Mouse (Mus musculus): Measurements from ENCODE around the gene Zfp867.

Zfp867 gene

GRCm38 (mm10) chr11:59460459-59460858, 11.8 kb downstream of the Zfp867 start:
- no peak for DNase-seq (ENCODE audit: low read depth in 1 of 2, low spot score in 2 of 2)

- no peak for DNase-seq (ENCODE audit: low read depth in 1 of 2, low spot score in 2 of 2)
Observed at GRCm38 (mm10) chr11:59458973-59459372, 13.3 kb downstream of the Zfp867 start.

GRCm38 (mm10) chr11:59456891-59457290, 15.4 kb downstream of the Zfp867 start:
- DNase-seq (ENCODE audit: low read depth in 1 of 2, low spot score in 2 of 2), result no peak

- DNase-seq (ENCODE audit: low read depth in 1 of 2, low spot score in 2 of 2), result no peak
Observed at GRCm38 (mm10) chr11:59456346-59456745, 15.9 kb downstream of the Zfp867 start.

GRCm38 (mm10) chr11:59451086-59451485, 21.2 kb downstream of the Zfp867 start, which contains the start of gene Snap47:
Snap47 (minus strand) TSS chr11:59451186.
- no peak for DNase-seq (ENCODE audit: low read depth in 1 of 2, low spot score in 2 of 2)

GRCm38 (mm10) chr11:59450230-59450771, 22.0 kb downstream of the Zfp867 start:
- DNase-seq (ENCODE audit: low read depth in 1 of 2, low spot score in 2 of 2), result no peak

GRCm38 (mm10) chr11:59449741-59450229, 22.5 kb downstream of the Zfp867 start, which contains the start of gene Jmjd4:
Jmjd4 (plus strand) TSS chr11:59450045.
- peak; percentile 14 to 66 for DNase-seq (ENCODE audit: low read depth in 1 of 2, low spot score in 2 of 2)

GRCm38 (mm10) chr11:59443102-59443501, 29.2 kb downstream of the Zfp867 start:
- DNase-seq (ENCODE audit: low read depth in 1 of 2, low spot score in 2 of 2), result no peak

- DNase-seq (ENCODE audit: low read depth in 1 of 2, low spot score in 2 of 2), result no peak
Observed at GRCm38 (mm10) chr11:59437954-59438353, 34.3 kb downstream of the Zfp867 start.

- DNase-seq (ENCODE audit: low read depth in 1 of 2, low spot score in 2 of 2), result no peak
Observed at GRCm38 (mm10) chr11:59432261-59432660, 40.0 kb downstream of the Zfp867 start.

- DNase-seq (ENCODE audit: low read depth in 1 of 2, low spot score in 2 of 2), result no peak
Observed at GRCm38 (mm10) chr11:59429959-59430358, 42.3 kb downstream of the Zfp867 start.

GRCm38 (mm10) chr11:59428057-59428660, 44.1 kb downstream of the Zfp867 start:
- DNase-seq (ENCODE audit: low read depth in 1 of 2, low spot score in 2 of 2), result no peak

GRCm38 (mm10) chr11:59425671-59426101, 46.6 kb downstream of the Zfp867 start:
- no peak for DNase-seq (ENCODE audit: low read depth in 1 of 2, low spot score in 2 of 2)

- DNase-seq (ENCODE audit: low read depth in 1 of 2, low spot score in 2 of 2), result no peak
Observed at GRCm38 (mm10) chr11:59423010-59423588, 49.2 kb downstream of the Zfp867 start.

GRCm38 (mm10) chr11:59421967-59422366, 50.3 kb downstream of the Zfp867 start:
- no peak for DNase-seq (ENCODE audit: low read depth in 1 of 2, low spot score in 2 of 2)

GRCm38 (mm10) chr11:59421436-59421835, 50.8 kb downstream of the Zfp867 start:
- DNase-seq (ENCODE audit: low read depth in 1 of 2, low spot score in 2 of 2), result peak; percentile 12

- peak; percentile 28 to 42 for DNase-seq (ENCODE audit: low read depth in 1 of 2, low spot score in 2 of 2)
Observed at GRCm38 (mm10) chr11:59418708-59419107, 53.6 kb downstream of the Zfp867 start.

GRCm38 (mm10) chr11:59412999-59413863, 59.0 kb downstream of the Zfp867 start:
- DNase-seq (ENCODE audit: low read depth in 1 of 2, low spot score in 2 of 2), result no peak

GRCm38 (mm10) chr11:59412058-59412457, 60.2 kb downstream of the Zfp867 start:
- DNase-seq (ENCODE audit: low read depth in 1 of 2, low spot score in 2 of 2), result no peak
